Mouse (Mus musculus) myocyte (in vitro differentiated cells): ENCODE measurements around the gene Adcy9. TPM values are rescaled to one million over a fixed set of nuclear protein-coding genes. Genes with fewer than 3 reads are reported as not detected.
A peak's percentile ranks its signal among the peaks of the same experiment; 100 is the strongest.

Experiments used
- H3K27me3 ChIP-seq: one replicate; pipeline ENCODE4 v1.6.1; 2011; ENCODE audit not compliant: control insufficient read depth, insufficient read depth, insufficient read length
- H3K36me3 ChIP-seq: one replicate; pipeline ENCODE4 v1.6.1; 2011; ENCODE audit not compliant: control insufficient read depth, insufficient read depth
- H3K4me2 ChIP-seq: one replicate; pipeline ENCODE4 v1.6.1; 2011; ENCODE audit warnings: low read depth, control low read depth
- H3K4me3 ChIP-seq: one replicate; pipeline ENCODE4 v1.5.1; 2011; ENCODE audit warnings: mild to moderate bottlenecking, control low read depth, moderate library complexity
- H3K79me2 ChIP-seq: one replicate; pipeline ENCODE4 v1.6.1; 2011; ENCODE audit not compliant: control insufficient read depth, insufficient read depth
- H3ac ChIP-seq: one replicate; pipeline ENCODE4 v1.6.1; 2011; ENCODE audit not compliant: control insufficient read depth, insufficient read length
- CEBPB ChIP-seq: IDR thresholded peaks from 2 replicates; pipeline ENCODE4 v1.6.1; 2011; ENCODE audit warnings: mild to moderate bottlenecking, moderate library complexity; ENCODE audit not compliant: poor library complexity, insufficient read depth, severe bottlenecking
- E2F4 ChIP-seq: IDR thresholded peaks from one replicate; pipeline ENCODE4 v1.6.1; 2011; ENCODE audit warnings: mild to moderate bottlenecking, control low read depth, moderate library complexity; ENCODE audit not compliant: insufficient read depth
- MAX ChIP-seq: IDR thresholded peaks from one replicate; pipeline ENCODE4 v1.6.1; 2011; ENCODE audit warnings: low read depth, mild to moderate bottlenecking, control low read depth
- MYOD1 ChIP-seq, 3 experiments: IDR thresholded peaks; one replicate each; pipeline ENCODE4 v1.6.1; 2011; ENCODE audit warnings: control low read depth in 2 of 3, low read depth in 2 of 3, mild to moderate bottlenecking in 2 of 3, moderate library complexity in 1 of 3; ENCODE audit not compliant: insufficient read length in 2 of 3, control insufficient read depth in 1 of 3
- MYOG ChIP-seq, 3 experiments: IDR thresholded peaks; one replicate each; pipeline ENCODE4 v1.6.1; 2011; ENCODE audit warnings: control low read depth in 2 of 3, low read depth in 2 of 3, mild to moderate bottlenecking in 2 of 3; ENCODE audit not compliant: insufficient read length in 2 of 3, control insufficient read depth in 1 of 3, insufficient read depth in 1 of 3
- POLR2A ChIP-seq: IDR thresholded peaks from one replicate; pipeline ENCODE4 v1.6.1; 2011; ENCODE audit warnings: low read depth, mild to moderate bottlenecking, control low read depth, moderate library complexity; ENCODE audit not compliant: insufficient read length
- POLR2AphosphoS2 ChIP-seq: IDR thresholded peaks from one replicate; pipeline ENCODE4 v1.6.1; 2011; ENCODE audit warnings: low read depth, control low read depth; ENCODE audit not compliant: insufficient read length
- REST ChIP-seq: IDR thresholded peaks from one replicate; pipeline ENCODE4 v1.6.1; 2011; ENCODE audit warnings: mild to moderate bottlenecking, control low read depth, moderate library complexity; ENCODE audit not compliant: insufficient read depth, insufficient read length
- SRF ChIP-seq: IDR thresholded peaks from one replicate; pipeline ENCODE4 v1.6.1; 2011; ENCODE audit warnings: low read depth; ENCODE audit not compliant: control insufficient read depth, insufficient read length
- TCF12 ChIP-seq: IDR thresholded peaks from one replicate; pipeline ENCODE4 v1.6.1; 2011; ENCODE audit warnings: mild to moderate bottlenecking, control low read depth; ENCODE audit not compliant: poor library complexity, insufficient read depth, severe bottlenecking
- TCF3 ChIP-seq: IDR thresholded peaks from one replicate; pipeline ENCODE4 v1.6.1; 2011; ENCODE audit warnings: low read depth, control low read depth; ENCODE audit not compliant: insufficient read length
- USF1 ChIP-seq: IDR thresholded peaks from one replicate; pipeline ENCODE4 v1.6.1; 2011; ENCODE audit warnings: low read depth, mild to moderate bottlenecking, control low read depth, moderate library complexity
- polyA plus RNA-seq: library from polyadenylated mRNA; unstranded; fragments of >200 nt; fragmentation: generic; extraction: Trizol; gene quantifications from one replicate; pipeline ENCODE4 v1.2.1, GENCODE M21; 2012; ENCODE audit warnings: missing spikeins

Gene Adcy9
- polyA plus RNA-seq, 1 experiment: 4.6 TPM

DNA sequence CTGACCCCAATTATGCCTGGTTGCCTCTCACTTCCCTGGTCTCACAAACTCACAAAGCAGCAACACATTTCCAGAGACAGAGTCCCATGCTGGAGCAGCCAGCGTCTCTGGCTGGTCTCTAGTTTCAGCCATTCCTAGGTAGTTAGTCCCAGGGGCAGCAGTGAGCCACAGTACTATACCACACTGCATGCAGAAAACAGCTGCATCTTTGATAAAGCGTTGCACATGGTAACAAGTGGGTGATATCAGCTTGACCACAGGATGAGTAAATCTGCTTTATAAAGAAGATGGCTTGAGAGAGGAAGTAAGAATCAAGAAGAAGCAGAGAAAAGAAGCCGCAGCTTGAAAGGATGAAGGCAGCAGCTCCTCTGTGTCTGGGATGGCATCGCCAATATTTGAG, 35.4 kb upstream of the Adcy9 start:
- H3K4me3 ChIP-seq: no peak overlapping the region
- no peaks in the 10 kb centered on the region for H3K27me3 ChIP-seq
- H3K36me3 ChIP-seq: no peaks in the 10 kb centered on the region
- H3ac ChIP-seq: no peak overlapping the region
- H3K79me2 ChIP-seq: no peaks in the 10 kb centered on the region
- peak overlapping the region; percentile 77 for H3K4me2 ChIP-seq
- TF ChIP-seq MYOG (IDR thresholded peaks at IDR 0.05; ENCODE audit: control insufficient read depth in 1 of 3, insufficient read depth in 1 of 3, insufficient read length in 2 of 3, low read depth in 2 of 3): peak; percentile 49 to 92 (median 87)
- peak; percentile 47 for TF ChIP-seq TCF3
- no peak for TF ChIP-seq E2F4
- no peak for TF ChIP-seq POLR2A
- no peak for TF ChIP-seq REST
- no peak for TF ChIP-seq CEBPB
- no peak for TF ChIP-seq USF1
- no peak for TF ChIP-seq POLR2AphosphoS2
- TF ChIP-seq SRF: no peak
- TF ChIP-seq TCF12: peak; percentile 71
- no peak for TF ChIP-seq MAX
- TF ChIP-seq MYOD1 (IDR thresholded peaks at IDR 0.05; ENCODE audit: control insufficient read depth in 1 of 3, insufficient read length in 2 of 3, low read depth in 2 of 3): peak; percentile 77 to 96 (median 95)

DNA sequence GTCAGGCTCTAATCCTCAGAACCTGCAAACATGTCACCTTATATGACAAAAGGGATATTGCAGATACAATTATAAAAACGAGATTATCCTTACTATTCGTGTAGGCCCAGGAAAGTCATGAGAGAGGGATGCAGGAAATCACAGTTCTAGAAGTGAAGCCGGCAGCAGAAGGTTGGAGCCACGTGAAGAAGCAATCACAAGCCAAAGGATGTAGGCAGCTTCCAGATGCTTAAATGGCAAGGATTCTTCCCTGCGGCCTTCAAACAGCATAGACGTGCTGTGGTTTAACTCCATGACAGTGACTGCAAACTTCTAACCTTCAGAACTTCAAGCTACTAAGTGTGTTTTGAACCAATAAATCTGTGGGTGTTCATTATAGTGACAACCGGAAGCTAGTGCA, 34.3 kb upstream of the Adcy9 start:
- TF ChIP-seq TCF3 (no peak), POLR2A (no peak), E2F4 (no peak)
- H3K79me2 ChIP-seq: no peaks in the 10 kb centered on the region
- no peaks in the 10 kb centered on the region for H3K27me3 ChIP-seq

DNA sequence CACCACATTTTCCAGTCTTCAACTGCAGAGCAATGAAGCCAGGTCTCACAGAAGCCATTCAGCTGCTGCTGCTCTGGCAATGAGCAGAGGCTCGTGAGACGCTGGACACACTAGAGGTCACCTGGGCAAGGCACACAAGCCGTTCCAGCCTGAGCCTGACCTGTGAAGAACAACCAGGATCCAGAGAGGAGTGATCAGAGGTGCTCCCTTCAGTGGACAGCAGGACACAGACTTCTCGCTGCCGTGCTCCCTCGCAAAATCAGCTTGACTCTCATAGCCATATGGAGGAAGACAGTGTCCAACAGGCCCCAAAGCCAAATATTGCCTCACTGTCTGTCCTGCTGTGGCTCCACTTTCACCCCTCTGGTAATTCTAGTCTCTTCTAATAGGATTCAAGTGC, 29.1 kb upstream of the Adcy9 start:
- Histone ChIP-seq H3K27me3 (no peaks in the 10 kb centered on the region), H3ac (no peak overlapping the region), H3K36me3 (no peaks in the 10 kb centered on the region), H3K4me2 (no peak overlapping the region), H3K4me3 (no peak overlapping the region), H3K79me2 (no peaks in the 10 kb centered on the region)
- TF ChIP-seq USF1 (no peak), TCF3 (no peak)

More for the DNA sequence above, 34.3 kb upstream of the Adcy9 start:
- no peaks in the 10 kb centered on the region for H3K36me3 ChIP-seq
- H3ac ChIP-seq: no peak overlapping the region
- no peak overlapping the region for H3K4me3 ChIP-seq
- no peak overlapping the region for H3K4me2 ChIP-seq

DNA sequence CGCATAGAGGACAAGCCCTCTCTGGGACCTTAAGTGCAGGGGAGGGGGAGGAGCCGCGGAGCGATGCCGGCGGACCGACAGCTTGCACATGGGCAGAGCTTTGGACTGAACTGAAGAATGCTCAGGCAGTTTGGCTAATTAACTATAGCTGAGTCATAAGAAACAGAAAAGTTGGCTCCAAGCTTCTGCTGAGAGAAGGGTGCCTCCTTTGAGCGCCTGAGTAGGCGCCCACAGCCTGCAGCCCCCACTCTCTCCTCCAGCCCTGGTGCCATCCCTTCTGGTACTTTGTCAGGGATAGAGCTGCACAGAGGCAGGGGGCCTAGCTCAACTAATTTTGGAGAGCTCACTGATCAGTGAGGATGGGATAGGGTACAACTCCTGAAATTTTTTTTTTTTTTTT, 27.9 kb upstream of the Adcy9 start:
- no peak overlapping the region for H3ac ChIP-seq
- no peaks in the 10 kb centered on the region for H3K36me3 ChIP-seq
- H3K79me2 ChIP-seq: no peaks in the 10 kb centered on the region
- H3K27me3 ChIP-seq: no peaks in the 10 kb centered on the region
- H3K4me2 ChIP-seq: peak overlapping the region; percentile 68
- no peak for TF ChIP-seq USF1
- TF ChIP-seq POLR2A: no peak
- TF ChIP-seq REST: no peak
- TF ChIP-seq POLR2AphosphoS2: no peak
- no peak for TF ChIP-seq TCF12
- TF ChIP-seq CEBPB: no peak
- no peak for TF ChIP-seq E2F4
- no peak for TF ChIP-seq MAX
- no peak for TF ChIP-seq MYOG (IDR thresholded peaks at IDR 0.05; ENCODE audit: control insufficient read depth in 1 of 3, insufficient read depth in 1 of 3, insufficient read length in 2 of 3, low read depth in 2 of 3)
- no peak for TF ChIP-seq MYOD1 (IDR thresholded peaks at IDR 0.05; ENCODE audit: control insufficient read depth in 1 of 3, insufficient read length in 2 of 3, low read depth in 2 of 3)
- TF ChIP-seq TCF3: no peak
- no peak for TF ChIP-seq SRF
- no peak overlapping the region for H3K4me3 ChIP-seq

DNA sequence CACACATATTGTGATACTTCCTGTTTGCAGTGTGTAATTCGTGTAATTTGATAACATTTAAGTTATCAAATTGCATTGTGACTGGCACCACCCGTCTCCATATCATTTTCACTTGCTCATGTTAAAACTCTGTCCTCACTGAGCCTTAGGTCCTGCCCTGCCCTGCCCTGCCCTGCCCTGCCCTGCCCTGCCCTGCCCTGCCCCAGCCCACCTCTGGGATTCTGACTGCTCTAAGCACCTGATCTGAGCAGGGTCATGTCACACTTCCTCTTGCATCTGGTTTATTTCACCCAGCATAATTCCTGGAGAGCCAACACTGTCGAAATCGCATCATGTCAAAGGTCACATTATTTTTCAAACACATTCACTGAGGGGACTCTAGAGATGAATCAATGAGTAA, 26.1 kb upstream of the Adcy9 start:
- H3K4me2 ChIP-seq: no peak overlapping the region
- H3K27me3 ChIP-seq: no peaks in the 10 kb centered on the region
- H3K36me3 ChIP-seq: no peaks in the 10 kb centered on the region
- H3ac ChIP-seq: no peak overlapping the region
- no peak for TF ChIP-seq CEBPB
- TF ChIP-seq TCF3: no peak
- no peak for TF ChIP-seq E2F4
- no peak for TF ChIP-seq POLR2A
- no peak for TF ChIP-seq MYOG (IDR thresholded peaks at IDR 0.05; ENCODE audit: control insufficient read depth in 1 of 3, insufficient read depth in 1 of 3, insufficient read length in 2 of 3, low read depth in 2 of 3)
- TF ChIP-seq SRF: no peak
- no peak for TF ChIP-seq REST
- no peak for TF ChIP-seq POLR2AphosphoS2
- TF ChIP-seq MYOD1 (IDR thresholded peaks at IDR 0.05; ENCODE audit: control insufficient read depth in 1 of 3, insufficient read length in 2 of 3, low read depth in 2 of 3): no peak
- TF ChIP-seq USF1: no peak
- no peak for TF ChIP-seq MAX
- no peak for TF ChIP-seq TCF12
- H3K79me2 ChIP-seq: no peaks in the 10 kb centered on the region
- no peak overlapping the region for H3K4me3 ChIP-seq
